Mouse (Mus musculus): ENCODE data around the gene Cnot4. TPM values are rescaled to one million over a fixed set of nuclear protein-coding genes. Genes with fewer than 3 reads are reported as not detected.

Cnot4 gene
- polyA plus RNA-seq, 1 experiment from 2014 or later = 41.5 TPM

GRCm38 (mm10) chr6:34980661-34981060 lies 152.9 kb downstream of the Cnot4 start:
- H3K9me3 ChIP-seq (replicated peaks; ENCODE audit: control insufficient read depth, low read length) = no peaks in the 10 kb centered on the region
- H3K4me2 ChIP-seq (ENCODE audit: low read depth, low read length) = no peak overlapping the region
- no peaks in the 10 kb centered on the region for H3K27me3 ChIP-seq (ENCODE audit: control insufficient read depth, insufficient read depth, low read length)
- no peak overlapping the region for H3K4me3 ChIP-seq (ENCODE audit: low read depth, low read length)
- ATAC-seq (replicated peaks; ENCODE audit: insufficient number of reproducible peaks, low FRiP score, low TSS enrichment, low read depth) (no peak), DNase-seq (ENCODE audit: low spot score) (no peak)
- H3K27ac ChIP-seq (replicated peaks; ENCODE audit: low read depth, low read length) = no peak overlapping the region
- no peak overlapping the region for H3K9ac ChIP-seq (replicated peaks; ENCODE audit: low read length)
- H3K36me3 ChIP-seq (replicated peaks; ENCODE audit: control insufficient read depth, insufficient read depth, low read depth, low read length) = no peaks in the 10 kb centered on the region
- WGBS = 60% methylated on average over 9 of the region's 9 CpGs
- no peaks in the 10 kb centered on the region for H3K4me1 ChIP-seq (ENCODE audit: control insufficient read depth, insufficient read depth, low read length)

- WGBS = 84% methylated on average over 3 of the region's 3 CpGs
- Histone ChIP-seq H3K9me3 (replicated peaks; ENCODE audit: control insufficient read depth, low read length) (no peaks in the 10 kb centered on the region), H3K27ac (replicated peaks; ENCODE audit: low read depth, low read length) (no peak overlapping the region), H3K27me3 (ENCODE audit: control insufficient read depth, insufficient read depth, low read length) (no peaks in the 10 kb centered on the region), H3K9ac (replicated peaks; ENCODE audit: low read length) (no peak overlapping the region), H3K4me2 (ENCODE audit: low read depth, low read length) (no peak overlapping the region), H3K4me3 (ENCODE audit: low read depth, low read length) (no peak overlapping the region), H3K4me1 (ENCODE audit: control insufficient read depth, insufficient read depth, low read length) (no peaks in the 10 kb centered on the region), H3K36me3 (replicated peaks; ENCODE audit: control insufficient read depth, insufficient read depth, low read depth, low read length) (no peaks in the 10 kb centered on the region)
- no peak for DNase-seq (ENCODE audit: low spot score)
- no peak for ATAC-seq (replicated peaks; ENCODE audit: insufficient number of reproducible peaks, low FRiP score, low TSS enrichment, low read depth)
These were observed 154.2 kb downstream of the Cnot4 start for GRCm38 (mm10) chr6:34979291-34979690.

Other genes with a start within 250 kb of the Cnot4 start
- gene Wdr91, start 222.8 kb downstream of the Cnot4 start, polyA plus RNA-seq (2014; fragmentation: Nextera tagmentation; extraction: Ambion mirVana) = 11.9 and 12.6 TPM in 2 replicates
- gene Stra8, start 213.6 kb downstream of the Cnot4 start, polyA plus RNA-seq (2014; fragmentation: Nextera tagmentation; extraction: Ambion mirVana) = not detected in 2 replicates
- 0.75 TPM in 1 of 2 replicates, not detected in the other for gene Slc23a4, start 145.3 kb downstream of the Cnot4 start, polyA plus RNA-seq (2014; fragmentation: Nextera tagmentation; extraction: Ambion mirVana)
- 54.0 and 55.8 TPM in 2 replicates for gene Nup205, start 43.7 kb upstream of the Cnot4 start, polyA plus RNA-seq (2014; fragmentation: Nextera tagmentation; extraction: Ambion mirVana)
- 0.25 and 0.36 TPM in 2 replicates for gene Slc13a4, start 174.4 kb upstream of the Cnot4 start, polyA plus RNA-seq (2014; fragmentation: Nextera tagmentation; extraction: Ambion mirVana)
- not detected in 2 replicates for gene Fam180a, start 192.4 kb upstream of the Cnot4 start, polyA plus RNA-seq (2014; fragmentation: Nextera tagmentation; extraction: Ambion mirVana)

Data from embryonic facial prominence, embryonic 11.5 days (tissue).